Mouse (Mus musculus): ENCODE measurements around the gene Synj2.

- TF ChIP-seq POLR2A (IDR thresholded peaks at IDR 0.05; ENCODE audit: insufficient read depth, low read length): no peak
- TF ChIP-seq CTCF (IDR thresholded peaks at IDR 0.05; ENCODE audit: low read depth, low read length): no peak
- TF ChIP-seq EP300 (IDR thresholded peaks at IDR 0.05; ENCODE audit: insufficient read depth, low read depth, low read length): no peak
Observed at GRCm38 (mm10) chr17:5993581-5994260, 52.6 kb downstream of the Synj2 start.
